24 mouse cellular contexts compared by ENCODE assay signal in genomic region chr7:91071751-91072707, GRCm38 (mm10).
DNase-seq lines count a peak whose midpoint lies in the region; ATAC-seq lines count a peak whose summit lies in the region.
"Had no signal": no experiment of that assay in that cellular context is flagged by ENCODE, and none has a peak within 500 bp of the region (broad histone marks: within the 10 kb centered on the region; RNA-seq: fewer than 3 reads in every experiment).

No protein-coding gene starts in this region.

- 58% methylated on average over 9 of the region's 9 CpGs for WGBS in hindbrain, embryonic 11.5 days
- WGBS in hindbrain, embryonic 13.5 days: 51% methylated on average over 9 of the region's 9 CpGs

- H3K27me3 ChIP-seq in hindbrain, embryonic 11.5 days (ENCODE audit: control insufficient read depth, insufficient read depth, low read length): no peaks in the 10 kb centered on the region
- no peaks in the 10 kb centered on the region for H3K27me3 ChIP-seq in hindbrain, embryonic 13.5 days
- H3K27me3 ChIP-seq: embryonic facial prominence, embryonic 15.5 days; forebrain, embryonic 12.5 days; intestine, embryonic 15.5 days had no signal

- H3K9ac ChIP-seq in hindbrain, embryonic 11.5 days (ENCODE audit: low read depth, low read length): no peak overlapping the region
- no peak overlapping the region for H3K9ac ChIP-seq in hindbrain, embryonic 13.5 days
- H3K9ac ChIP-seq: embryonic facial prominence, embryonic 15.5 days; forebrain, embryonic 12.5 days; hindbrain, embryonic 14.5 days; intestine, embryonic 15.5 days had no signal

- no peak overlapping the region for H3K27ac ChIP-seq in hindbrain, embryonic 11.5 days (ENCODE audit: low read depth, low read length)
- no peak overlapping the region for H3K27ac ChIP-seq in hindbrain, embryonic 13.5 days
- H3K27ac ChIP-seq: embryonic facial prominence, embryonic 15.5 days; forebrain, embryonic 12.5 days; gastrocnemius, adult 2 months; heart, embryonic 10.5 days; hindbrain, embryonic 14.5 days; intestine, embryonic 15.5 days had no signal

- H3K4me2 ChIP-seq in hindbrain, embryonic 11.5 days (replicated peaks; ENCODE audit: low read depth, low read length): no peak overlapping the region
- no peak overlapping the region for H3K4me2 ChIP-seq in hindbrain, embryonic 13.5 days
- H3K4me2 ChIP-seq: embryonic facial prominence, embryonic 15.5 days; forebrain, embryonic 12.5 days; hindbrain, embryonic 14.5 days; intestine, embryonic 15.5 days had no signal

- peak; percentile 58 for ATAC-seq in hindbrain, embryonic 11.5 days (ENCODE audit: low FRiP score)
- ATAC-seq in hindbrain, embryonic 13.5 days (ENCODE audit: low FRiP score): no peak
- ATAC-seq: forebrain, embryonic 16.5 days; intestine, embryonic 15.5 days had no signal

- no peaks in the 10 kb centered on the region for H3K9me3 ChIP-seq in hindbrain, embryonic 11.5 days (ENCODE audit: control insufficient read depth, low read length)
- H3K9me3 ChIP-seq in hindbrain, embryonic 13.5 days: no peaks in the 10 kb centered on the region
- H3K9me3 ChIP-seq: embryonic facial prominence, embryonic 15.5 days; forebrain, embryonic 12.5 days; heart, embryonic 10.5 days; intestine, embryonic 15.5 days had no signal

- H3K4me1 ChIP-seq in hindbrain, embryonic 11.5 days (replicated peaks; ENCODE audit: control insufficient read depth, insufficient read depth, low read length): no peaks in the 10 kb centered on the region
- no peaks in the 10 kb centered on the region for H3K4me1 ChIP-seq in hindbrain, embryonic 13.5 days (replicated peaks)
- H3K4me1 ChIP-seq: embryonic facial prominence, embryonic 15.5 days; forebrain, embryonic 12.5 days; heart, embryonic 10.5 days; intestine, embryonic 15.5 days had no signal

- H3K36me3 ChIP-seq in hindbrain, embryonic 11.5 days (ENCODE audit: control insufficient read depth, insufficient read depth, low read length): no peaks in the 10 kb centered on the region
- no peaks in the 10 kb centered on the region for H3K36me3 ChIP-seq in hindbrain, embryonic 13.5 days
- H3K36me3 ChIP-seq: embryonic facial prominence, embryonic 15.5 days; forebrain, embryonic 12.5 days; heart, embryonic 10.5 days; intestine, embryonic 15.5 days had no signal

- H3K4me3 ChIP-seq in hindbrain, embryonic 11.5 days (ENCODE audit: low read depth, low read length): no peak overlapping the region
- H3K4me3 ChIP-seq in hindbrain, embryonic 13.5 days: no peak overlapping the region
- H3K4me3 ChIP-seq: embryonic facial prominence, embryonic 15.5 days; erythroblast, embryonic 14.5 days; forebrain, embryonic 12.5 days; gastrocnemius, adult 2 months; heart, embryonic 10.5 days; intestine, embryonic 15.5 days had no signal

- DNase-seq in hindbrain, embryonic 11.5 days (ENCODE audit: low spot score): no peak
- peak; percentile 30 for DNase-seq in retina, postnatal 1 day
- DNase-seq in retina, embryonic 14.5 days (ENCODE audit: low spot score): no peak
- DNase-seq in brain, adult 2 months (ENCODE audit: low read depth, low spot score): peak; percentile 63
- DNase-seq in gastrocnemius, postnatal 4 days (ENCODE audit: low spot score in 2 of 2): no peak
- DNase-seq: adrenal gland, adult 8-10 months; adrenal gland, postnatal 36 days; cerebellum, adult 11 months; cerebellum, adult 8-10 months; cerebellum, postnatal 25 days; embryo, embryonic 11 days; gastrocnemius, adult 2 months; gastrocnemius, postnatal 25 days; heart, adult 18-20 months; heart, postnatal 10 days; heart, postnatal 4 days had no signal

Comparison
In these comparisons a context has a peak if more than half of its experiments do, and no peak if none do; other contexts are left out.
1. DNase-seq: peak in retina, postnatal 1 day (single experiment) and brain, adult 2 months (single experiment); none in hindbrain, embryonic 11.5 days (single experiment), retina, embryonic 14.5 days (single experiment) and gastrocnemius, postnatal 4 days (0 of 2).